Mouse (Mus musculus) small intestine, adult 2 months (tissue): ENCODE measurements around the gene Wwp2.

Experiments used
- CTCF ChIP-seq: fragments of 200-500 bp; IDR thresholded peaks from 2 replicates; pipeline ENCODE4 v1.5.1; 2012; ENCODE audit warnings: low read depth, mild to moderate bottlenecking, control low read depth, inconsistent platforms, low read length, moderate library complexity, mixed read lengths; ENCODE audit not compliant: insufficient replicate concordance, insufficient read length; ENCODE audit errors: extremely low read depth
- POLR2A ChIP-seq: fragments of 200-500 bp; IDR thresholded peaks from 2 replicates; pipeline ENCODE4 v1.6.1; 2012; ENCODE audit warnings: low read depth, mild to moderate bottlenecking, control low read depth, inconsistent platforms, low read length, moderate library complexity

GRCm38 (mm10) chr8:107425230-107425597 is 11.0 kb upstream of the Wwp2 start:
- no peak for TF ChIP-seq CTCF
- TF ChIP-seq POLR2A, result no peak
